Comparison of ENCODE assay signal across 8 mouse cellular contexts in the genomic region with DNA sequence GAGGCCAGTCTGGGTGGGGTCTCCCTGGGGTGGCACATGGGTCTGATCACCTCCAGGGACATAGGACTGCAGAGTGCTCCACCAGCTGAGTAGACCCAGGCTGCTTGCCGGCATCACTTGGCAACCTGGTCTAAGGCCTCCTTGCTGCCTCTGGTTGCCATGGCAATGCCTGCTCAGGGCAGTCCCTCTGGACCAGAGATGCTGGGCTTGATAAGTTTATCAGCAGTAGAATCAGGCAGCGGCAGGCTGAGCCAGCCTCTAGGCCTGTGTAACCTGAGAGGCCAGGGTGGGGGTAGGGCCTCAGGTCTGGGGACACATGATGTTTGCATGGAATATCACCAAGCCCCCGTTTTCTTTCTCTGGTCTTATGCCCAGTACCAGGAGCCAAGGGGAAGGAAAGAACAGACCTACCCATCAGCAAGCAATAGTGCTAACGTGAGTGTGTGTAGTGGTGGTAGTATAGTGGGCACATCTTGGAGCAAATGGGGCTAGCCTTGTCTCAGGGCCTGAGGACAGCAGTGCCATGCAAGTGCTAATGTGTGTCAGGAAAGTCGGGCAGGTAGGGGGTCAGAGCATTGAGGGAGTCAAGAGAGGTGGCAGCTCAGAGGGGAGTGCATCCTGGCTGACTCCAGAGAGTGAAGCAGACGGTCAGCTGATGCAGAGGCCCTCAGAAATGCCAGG.
DNase-seq lines count a peak whose midpoint lies in the region; ATAC-seq and TF ChIP-seq lines count a peak whose summit lies in the region.

No protein-coding gene starts in this region.

- no peak for TF ChIP-seq EP300 in lung, postnatal 0 days (IDR thresholded peaks at IDR 0.05)

- 0 out of 2 replicates have a peak, but pooled peaks cover 3% of the 10 kb centered on the region for H3K4me1 ChIP-seq in lung, postnatal 0 days (ENCODE audit: insufficient read depth, low read depth, low read length)
- H3K4me1 ChIP-seq in hindbrain, embryonic 11.5 days (replicated peaks; ENCODE audit: control insufficient read depth, insufficient read depth, low read length): peaks cover 18% of the 10 kb centered on the region
- peaks cover 46% of the 10 kb centered on the region for H3K4me1 ChIP-seq in limb, embryonic 13.5 days
- H3K4me1 ChIP-seq in stomach, embryonic 15.5 days: peaks cover 26% of the 10 kb centered on the region

- peak; percentile 5 for ATAC-seq in lung, postnatal 0 days
- ATAC-seq in hindbrain, embryonic 11.5 days (ENCODE audit: low FRiP score): peak; percentile 75
- ATAC-seq in limb, embryonic 13.5 days (ENCODE audit: low FRiP score, low read depth): peak; percentile 34
- peak; percentile 19; the same call in 1 of the 2 replicates for ATAC-seq in stomach, embryonic 15.5 days (ENCODE audit: insufficient read depth, low FRiP score, low read depth)

- no peak overlapping the region for H3K4me2 ChIP-seq in lung, postnatal 0 days (replicated peaks; ENCODE audit: low read depth, low read length)
- H3K4me2 ChIP-seq in hindbrain, embryonic 11.5 days (replicated peaks; ENCODE audit: low read depth, low read length): no peak overlapping the region
- H3K4me2 ChIP-seq in limb, embryonic 13.5 days (replicated peaks): no peak overlapping the region
- H3K4me2 ChIP-seq in stomach, embryonic 15.5 days: no peak overlapping the region

- H3K9me3 ChIP-seq in lung, postnatal 0 days (ENCODE audit: low read length): no peaks in the 10 kb centered on the region
- H3K9me3 ChIP-seq in hindbrain, embryonic 11.5 days (ENCODE audit: control insufficient read depth, low read length): no peaks in the 10 kb centered on the region
- no peaks in the 10 kb centered on the region for H3K9me3 ChIP-seq in limb, embryonic 13.5 days
- no peaks in the 10 kb centered on the region for H3K9me3 ChIP-seq in stomach, embryonic 15.5 days

- no peak for DNase-seq in lung, postnatal 0 days (ENCODE audit: low spot score)
- no peak for DNase-seq in lung, adult 18-20 months
- DNase-seq in hindbrain, embryonic 11.5 days (ENCODE audit: low spot score): peak; percentile 76
- DNase-seq in gastrocnemius, adult 8-10 months (ENCODE audit: low spot score in 2 of 2): no peak
- DNase-seq in testis, postnatal 14 days (ENCODE audit: low spot score): no peak
- no peak for DNase-seq in cerebellum, adult 11 months

- WGBS in lung, postnatal 0 days: 33% methylated on average over 6 of the region's 6 CpGs
- WGBS in hindbrain, embryonic 11.5 days: 10% methylated on average over 6 of the region's 6 CpGs
- WGBS in limb, embryonic 13.5 days: 8% methylated on average over 6 of the region's 6 CpGs
- 24% methylated on average over 6 of the region's 6 CpGs for WGBS in stomach, embryonic 15.5 days

- no peak overlapping the region for H3K27ac ChIP-seq in lung, postnatal 0 days (ENCODE audit: low read length)
- peak overlapping the region; percentile 53 for H3K27ac ChIP-seq in hindbrain, embryonic 11.5 days (ENCODE audit: low read depth, low read length)
- peak overlapping the region; percentile 63; the same call in 1 of the 2 replicates for H3K27ac ChIP-seq in limb, embryonic 13.5 days
- H3K27ac ChIP-seq in stomach, embryonic 15.5 days: no peak overlapping the region

- H3K9ac ChIP-seq in lung, postnatal 0 days (replicated peaks; ENCODE audit: low read depth): no peak overlapping the region
- H3K9ac ChIP-seq in hindbrain, embryonic 11.5 days (ENCODE audit: low read depth, low read length): no peak overlapping the region
- peak overlapping the region; percentile 48 for H3K9ac ChIP-seq in limb, embryonic 13.5 days
- no peak overlapping the region for H3K9ac ChIP-seq in stomach, embryonic 15.5 days

- 0 out of 2 replicates have a peak, but pooled peaks cover 12% of the 10 kb centered on the region for H3K36me3 ChIP-seq in lung, postnatal 0 days (ENCODE audit: insufficient read depth, low read length)
- H3K36me3 ChIP-seq in hindbrain, embryonic 11.5 days (ENCODE audit: control insufficient read depth, insufficient read depth, low read length): no peaks in the 10 kb centered on the region
- peaks cover 29% of the 10 kb centered on the region for H3K36me3 ChIP-seq in limb, embryonic 13.5 days
- peaks cover 15% of the 10 kb centered on the region for H3K36me3 ChIP-seq in stomach, embryonic 15.5 days

- no peak overlapping the region for H3K4me3 ChIP-seq in lung, postnatal 0 days (ENCODE audit: low read depth, low read length)
- no peak overlapping the region for H3K4me3 ChIP-seq in hindbrain, embryonic 11.5 days (ENCODE audit: low read depth, low read length)
- no peak overlapping the region for H3K4me3 ChIP-seq in limb, embryonic 13.5 days
- H3K4me3 ChIP-seq in stomach, embryonic 15.5 days (replicated peaks): no peak overlapping the region

- no peak for TF ChIP-seq CTCF in lung, postnatal 0 days (IDR thresholded peaks at IDR 0.05)

- no peaks in the 10 kb centered on the region for H3K27me3 ChIP-seq in lung, postnatal 0 days (replicated peaks; ENCODE audit: insufficient read depth, low read length)
- no peaks in the 10 kb centered on the region for H3K27me3 ChIP-seq in hindbrain, embryonic 11.5 days (ENCODE audit: control insufficient read depth, insufficient read depth, low read length)
- no peaks in the 10 kb centered on the region for H3K27me3 ChIP-seq in limb, embryonic 13.5 days
- H3K27me3 ChIP-seq in stomach, embryonic 15.5 days (replicated peaks): no peaks in the 10 kb centered on the region

Comparison
In these comparisons a context has a peak if more than half of its experiments do, and no peak if none do; other contexts are left out.
1. ATAC-seq: peak in every context shown above with its lines; median percentile 75 in hindbrain, embryonic 11.5 days; 34 in limb, embryonic 13.5 days; 19 in stomach, embryonic 15.5 days; 5 in lung, postnatal 0 days.
2. H3K27ac ChIP-seq: peak in hindbrain, embryonic 11.5 days (single experiment) and limb, embryonic 13.5 days (single experiment); none in lung, postnatal 0 days (single experiment) and stomach, embryonic 15.5 days (single experiment).